ENCODE assay signal across 18 mouse cellular contexts in genomic region chr12:8809086-8809485, GRCm38 (mm10). TPM values are rescaled to one million over a fixed set of nuclear protein-coding genes. Genes with fewer than 3 reads are reported as not detected.
DNase-seq lines count a peak whose midpoint lies in the region; ATAC-seq and TF ChIP-seq lines count a peak whose summit lies in the region.
"Had no signal": no experiment of that assay in that cellular context is flagged by ENCODE, and none has a peak within 500 bp of the region (broad histone marks: within the 10 kb centered on the region; RNA-seq: fewer than 3 reads in every experiment).

No protein-coding gene starts in this region.

- no peak overlapping the region for H3K9ac ChIP-seq in midbrain, postnatal 0 days (replicated peaks; ENCODE audit: low read length, poor library complexity, severe bottlenecking)
- H3K9ac ChIP-seq: limb, embryonic 15.5 days had no signal

- ATAC-seq in Patski, result peak; percentile 57
- no peak for ATAC-seq in midbrain, postnatal 0 days (ENCODE audit: low FRiP score)
- ATAC-seq in megakaryocyte-erythroid progenitor cell, adult 5-6 weeks (replicated peaks; ENCODE audit: low FRiP score, low TSS enrichment, poor library complexity, severe bottlenecking), result no peak
- ATAC-seq: hindbrain, postnatal 0 days had no signal

- no peak overlapping the region for H3K4me3 ChIP-seq in midbrain, postnatal 0 days (ENCODE audit: low read depth, low read length)
- no peak overlapping the region for H3K4me3 ChIP-seq in gastrocnemius, adult 2 months
- H3K4me3 ChIP-seq: forebrain, embryonic 10.5 days; hindbrain, embryonic 10.5 days; limb, embryonic 15.5 days had no signal

- POLR2A ChIA-PET in Patski (lab: Charles Lee), result interaction anchor here (0.6 kb wide), 1 partner anchor 446 kb away, joined by 3 read pairs; no protein-coding TSS in a partner anchor

- no peaks in the 10 kb centered on the region for H3K9me3 ChIP-seq in midbrain, postnatal 0 days (ENCODE audit: low read length)
- H3K9me3 ChIP-seq: forebrain, embryonic 10.5 days; hindbrain, embryonic 10.5 days; limb, embryonic 15.5 days had no signal

- no peak for TF ChIP-seq CTCF in Patski (IDR thresholded peaks at IDR 0.05)
- no peak for TF ChIP-seq CTCF in midbrain, postnatal 0 days (IDR thresholded peaks at IDR 0.05)
- TF ChIP-seq CTCF in gastrocnemius, adult 2 months (IDR thresholded peaks at IDR 0.05), result no peak

- intact Hi-C loops in gastrocnemius, adult 2 months (cut with DNase I), result no loop called here

- H3K4me1 ChIP-seq in midbrain, postnatal 0 days (ENCODE audit: insufficient read depth, low read length), result no peaks in the 10 kb centered on the region

- 89% methylated on average over 2 of the region's 2 CpGs for WGBS in midbrain, postnatal 0 days

- in situ Hi-C loops in Patski (cut with MboI; ENCODE audit: low pct_unique_long_range_greater_than_20kb), result loop anchor here (5.0 kb wide), 1 partner anchor 37 kb away; the partner anchor contains the start of gene Sdc1

- CTCF ChIA-PET in Patski (lab: Charles Lee), result no interaction called here

- no peaks in the 10 kb centered on the region for H3K27me3 ChIP-seq in Patski
- no peaks in the 10 kb centered on the region for H3K27me3 ChIP-seq in midbrain, postnatal 0 days (ENCODE audit: insufficient read depth, low read length)
- H3K27me3 ChIP-seq: limb, embryonic 15.5 days had no signal

- H3K36me3 ChIP-seq in midbrain, postnatal 0 days (ENCODE audit: insufficient read depth, low read length), result no peaks in the 10 kb centered on the region
- H3K36me3 ChIP-seq: forebrain, embryonic 10.5 days; hindbrain, embryonic 10.5 days; limb, embryonic 15.5 days had no signal

- DNase-seq in 3134 (ENCODE audit: extremely low read depth, insufficient read length, low spot score) (peak; percentile 41), Patski (ENCODE audit: low read depth, low spot score) (peak; percentile 73)
- peak; percentile 89 to 92 for DNase-seq in lung, adult 18-20 months
- DNase-seq in lung, postnatal 14 days, result peak; percentile 40
- no peak for DNase-seq in midbrain, postnatal 0 days (ENCODE audit: low spot score)
- no peak for DNase-seq in cerebellum, postnatal 36 days
- DNase-seq in gastrocnemius, adult 2 months, result no peak
- DNase-seq: adrenal gland, postnatal 10 days; cerebellum, adult 9-11 months; embryo, embryonic 11 days; gastrocnemius, postnatal 14 days; kidney, adult 11 months; right cerebral cortex, postnatal 4 days had no signal

- H3K27ac ChIP-seq in midbrain, postnatal 0 days (ENCODE audit: low read depth, low read length), result no peak overlapping the region
- no peak overlapping the region for H3K27ac ChIP-seq in gastrocnemius, adult 2 months
- H3K27ac ChIP-seq: forebrain, embryonic 10.5 days; hindbrain, embryonic 10.5 days; hindbrain, postnatal 0 days; limb, embryonic 15.5 days had no signal

- no peak overlapping the region for H3K4me2 ChIP-seq in midbrain, postnatal 0 days (ENCODE audit: low read depth, low read length, poor library complexity, severe bottlenecking)
- H3K4me2 ChIP-seq: limb, embryonic 15.5 days had no signal

RNA-seq across cellular contexts. Expression of gene Sdc1, which starts 38.0 kb away (rescaled TPM):
- polyA plus RNA-seq in Patski (2021), result 121 TPM
- 16.2 and 21.1 TPM in 2 replicates for total RNA-seq in midbrain, postnatal 0 days (2014; rRNA removed)
- polyA plus RNA-seq in midbrain, postnatal 0 days (2015; fragmentation: Nextera tagmentation; extraction: Ambion mirVana), result 11.7 and 12.3 TPM in 2 replicates
- 1 to 10 TPM; 1.9 to 2.7 TPM for total RNA-seq in gastrocnemius, adult 2 months (2021)
- total RNA-seq in megakaryocyte-erythroid progenitor cell, adult 5-6 weeks (2014; fragmentation: Nextera tagmentation), result 2.0 and 3.1 TPM in 2 replicates
- total RNA-seq in megakaryocyte-erythroid progenitor cell, adult 5-6 weeks (2017), result 1.8 and 2.4 TPM in 2 replicates

Comparison
In these comparisons a context has a peak if more than half of its experiments do, and no peak if none do; other contexts are left out.
1. DNase-seq: peak in 3134 (single experiment), Patski (single experiment), lung, adult 18-20 months (2 of 2) and lung, postnatal 14 days (single experiment); none in midbrain, postnatal 0 days (single experiment), cerebellum, postnatal 36 days (0 of 2) and gastrocnemius, adult 2 months (single experiment).